ENCODE assay signal across 8 mouse cellular contexts in genomic region chr3:137752447-137753256, GRCm38 (mm10).
DNase-seq lines count a peak whose midpoint lies in the region; ATAC-seq lines count a peak whose summit lies in the region.

No protein-coding gene starts in this region.

- peak; percentile 76 for DNase-seq in WW6 (ENCODE audit: low read depth, low spot score)
- peak; percentile 85 for DNase-seq in gastrocnemius, postnatal 14 days
- peak; percentile 45 to 83 for DNase-seq in left cerebral cortex, adult 9 months (ENCODE audit: low spot score in 2 of 2)
- DNase-seq in right cerebral cortex, postnatal 25 days = peak; percentile 83
- peak; percentile 74 to 82 for DNase-seq in urinary bladder, postnatal 4 days (ENCODE audit: low spot score in 2 of 2)

- ATAC-seq in common myeloid progenitor, adult 5-6 weeks (replicated peaks; ENCODE audit: low read depth, poor library complexity, severe bottlenecking) = peak; percentile 91
- ATAC-seq in inflammation-experienced regulatory T-cells, adult 6 months = peak; percentile 78
- ATAC-seq in megakaryocyte progenitor cell, adult 5-6 weeks (replicated peaks; ENCODE audit: poor library complexity) = peak; percentile 96

- intact Hi-C loops in gastrocnemius, postnatal 14 days (cut with DNase I; ENCODE audit: low total_unique reads) = loop anchor here (5.0 kb wide), 1 partner anchor 125 kb away; no protein-coding TSS in a partner anchor

Comparison
In these comparisons a context has a peak if more than half of its experiments do, and no peak if none do; other contexts are left out.
1. Peak in every context shown above with its lines: DNase-seq and ATAC-seq.